Comparison of ENCODE assay signal across 10 mouse cellular contexts in the genomic region with DNA sequence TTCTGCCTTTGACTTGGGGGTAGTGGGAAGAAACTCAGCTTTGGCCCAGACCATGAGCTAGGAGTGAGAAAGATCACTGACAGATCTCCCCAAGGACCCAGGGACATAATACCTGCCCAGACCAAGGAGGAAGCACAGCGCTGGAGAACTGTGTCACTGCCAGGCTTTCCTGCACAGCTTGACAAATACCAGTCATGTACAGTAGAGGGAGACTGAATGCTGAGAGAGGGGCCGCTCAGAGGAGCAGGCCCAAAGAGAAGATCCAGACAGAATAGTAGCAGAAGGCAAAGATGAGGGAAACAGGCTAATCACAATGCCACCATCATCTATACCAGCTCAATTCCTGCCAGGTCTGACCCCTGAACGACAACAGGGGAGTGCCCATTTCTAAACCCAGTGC. TPM values are rescaled to one million over a fixed set of nuclear protein-coding genes. Genes with fewer than 3 reads are reported as not detected.
DNase-seq lines count a peak whose midpoint lies in the region; ATAC-seq and TF ChIP-seq lines count a peak whose summit lies in the region.
"Had no signal": no experiment of that assay in that cellular context is flagged by ENCODE, and none has a peak within 500 bp of the region (broad histone marks: within the 10 kb centered on the region; RNA-seq: fewer than 3 reads in every experiment).

No protein-coding gene starts in this region.

- no peak overlapping the region for H3K9ac ChIP-seq in intestine, postnatal 0 days (ENCODE audit: low read depth, low read length)
- no peak overlapping the region for H3K9ac ChIP-seq in intestine, embryonic 16.5 days (ENCODE audit: low read depth, low read length)
- H3K9ac ChIP-seq in CH12.LX (ENCODE audit: insufficient read depth, low read depth): no peak overlapping the region
- H3K9ac ChIP-seq: limb, embryonic 13.5 days; neural tube, embryonic 13.5 days had no signal

- H3K4me3 ChIP-seq in intestine, postnatal 0 days (ENCODE audit: low read depth, low read length): no peak overlapping the region
- no peak overlapping the region for H3K4me3 ChIP-seq in intestine, embryonic 16.5 days (ENCODE audit: low read length)
- H3K4me3 ChIP-seq in CH12.LX (replicated peaks in 1 of 3; ENCODE audit: low read depth in 2 of 3, low read length in 2 of 3, poor library complexity in 1 of 3): no peak overlapping the region
- no peak overlapping the region for H3K4me3 ChIP-seq in cortical plate, adult 2 months (ENCODE audit: insufficient read depth, low read length)
- H3K4me3 ChIP-seq: limb, embryonic 13.5 days; neural tube, embryonic 13.5 days had no signal

- H3K36me3 ChIP-seq in intestine, postnatal 0 days (ENCODE audit: control insufficient read depth, insufficient read depth): peaks cover 12% of the 10 kb centered on the region; the same call in 1 of the 2 replicates
- 0 out of 2 replicates have a peak, but pooled peaks cover 3% of the 10 kb centered on the region for H3K36me3 ChIP-seq in intestine, embryonic 16.5 days (ENCODE audit: control insufficient read depth, insufficient read depth, low read length)
- no peaks in the 10 kb centered on the region for H3K36me3 ChIP-seq in CH12.LX (replicated peaks in 1 of 2; ENCODE audit: control insufficient read depth in 1 of 2, insufficient read depth in 1 of 2, low read length in 1 of 2)

- in situ Hi-C loops in CH12.LX (cut with MboI; ENCODE audit: low pct_ligation_motif_present, low pct_unique_long_range_greater_than_20kb, low sequenced_read_pairs): no loop called here

- H3K9me3 ChIP-seq in intestine, postnatal 0 days (ENCODE audit: control insufficient read depth): no peaks in the 10 kb centered on the region
- no peaks in the 10 kb centered on the region for H3K9me3 ChIP-seq in intestine, embryonic 16.5 days (ENCODE audit: control insufficient read depth, low read length)
- no peaks in the 10 kb centered on the region for H3K9me3 ChIP-seq in CH12.LX (replicated peaks; ENCODE audit: low read length)
- H3K9me3 ChIP-seq: limb, embryonic 13.5 days; neural tube, embryonic 13.5 days had no signal

- DNase-seq in adrenal gland, postnatal 10 days: peak; percentile 14
- no peak for DNase-seq in adrenal gland, adult 8-10 months
- peak; percentile 36 for DNase-seq in CH12.LX (ENCODE audit: extremely low read depth)
- DNase-seq in thymus, postnatal 0 days (ENCODE audit: low spot score): no peak
- no peak for DNase-seq in kidney, postnatal 4 days

- no peak for TF ChIP-seq POLR2A in CH12.LX (IDR thresholded peaks at IDR 0.05; ENCODE audit: low read depth, low read length)
- TF ChIP-seq POLR2A in cortical plate, adult 2 months (IDR thresholded peaks at IDR 0.05; ENCODE audit: extremely low read depth, insufficient read depth, low read length): no peak

- TF ChIP-seq RAD21 in CH12.LX (IDR thresholded peaks at IDR 0.05; ENCODE audit: low read depth, low read length): peak; percentile 61

- TF ChIP-seq CTCF in intestine, postnatal 0 days (IDR thresholded peaks at IDR 0.05; ENCODE audit: low read depth): peak; percentile 71
- TF ChIP-seq CTCF in CH12.LX (conservative IDR thresholded peaks at IDR 0.05 in 1 of 2, IDR thresholded peaks at IDR 0.05 in 1 of 2; ENCODE audit: low read depth in 2 of 2, low read length in 2 of 2): peak; percentile 9 to 65; a peak in 2 of 4 replicates
- peak; percentile 46 for TF ChIP-seq CTCF in cortical plate, adult 2 months (IDR thresholded peaks at IDR 0.05; ENCODE audit: extremely low read depth, insufficient read depth, low read length)

- dilution Hi-C loops in CH12.LX (cut with MboI; ENCODE audit: extremely low pct_ligation_motif_present, extremely low pct_unique_long_range_greater_than_20kb, low sequenced_read_pairs): no loop called here

- H3K4me1 ChIP-seq in intestine, postnatal 0 days (replicated peaks; ENCODE audit: control insufficient read depth, insufficient read depth, low read length): no peaks in the 10 kb centered on the region
- H3K4me1 ChIP-seq in intestine, embryonic 16.5 days (ENCODE audit: control insufficient read depth, insufficient read depth, low read length): no peaks in the 10 kb centered on the region
- H3K4me1 ChIP-seq in CH12.LX (ENCODE audit: control insufficient read depth in 1 of 2, insufficient read depth in 2 of 2): no peaks in the 10 kb centered on the region
- no peaks in the 10 kb centered on the region; the same call in 1 of the 2 replicates for H3K4me1 ChIP-seq in cortical plate, adult 2 months (ENCODE audit: control insufficient read depth, insufficient read depth, low read length)
- H3K4me1 ChIP-seq: limb, embryonic 13.5 days; neural tube, embryonic 13.5 days had no signal

- no peaks in the 10 kb centered on the region; the same call in 1 of the 2 replicates for H3K27me3 ChIP-seq in intestine, postnatal 0 days (replicated peaks; ENCODE audit: control insufficient read depth, insufficient read depth, low read length)
- no peaks in the 10 kb centered on the region for H3K27me3 ChIP-seq in intestine, embryonic 16.5 days (replicated peaks; ENCODE audit: control insufficient read depth, insufficient read depth, low read length)
- H3K27me3 ChIP-seq in CH12.LX (replicated peaks): no peaks in the 10 kb centered on the region
- H3K27me3 ChIP-seq: limb, embryonic 13.5 days; neural tube, embryonic 13.5 days had no signal

- no peak overlapping the region for H3K27ac ChIP-seq in intestine, postnatal 0 days (ENCODE audit: low read depth, low read length)
- no peak overlapping the region for H3K27ac ChIP-seq in intestine, embryonic 16.5 days (ENCODE audit: low read length)
- H3K27ac ChIP-seq in CH12.LX (ENCODE audit: insufficient read depth, low read depth): no peak overlapping the region
- H3K27ac ChIP-seq in cortical plate, adult 2 months (ENCODE audit: insufficient read depth, low read length): no peak overlapping the region
- H3K27ac ChIP-seq: limb, embryonic 13.5 days; neural tube, embryonic 13.5 days had no signal

- no peak for TF ChIP-seq EP300 in CH12.LX (IDR thresholded peaks at IDR 0.05; ENCODE audit: low read length)

- no peaks in the 10 kb centered on the region for H3K79me2 ChIP-seq in CH12.LX (replicated peaks; ENCODE audit: control insufficient read depth, extremely low read depth, insufficient read depth, poor library complexity, severe bottlenecking)

- H3K4me2 ChIP-seq in intestine, postnatal 0 days (replicated peaks; ENCODE audit: low read depth): no peak overlapping the region
- H3K4me2 ChIP-seq in intestine, embryonic 16.5 days (ENCODE audit: low read depth, low read length): no peak overlapping the region
- no peak overlapping the region for H3K4me2 ChIP-seq in CH12.LX (ENCODE audit: insufficient read depth, low read depth, poor library complexity, severe bottlenecking)
- H3K4me2 ChIP-seq: limb, embryonic 13.5 days; neural tube, embryonic 13.5 days had no signal

- ATAC-seq in intestine, postnatal 0 days: no peak
- no peak for ATAC-seq in intestine, embryonic 16.5 days

- WGBS in intestine, postnatal 0 days: 61% methylated on average over 3 of the region's 3 CpGs
- 45% methylated on average over 3 of the region's 3 CpGs for WGBS in intestine, embryonic 16.5 days

TF ChIP-seq in CH12.LX, 34 proteins besides CTCF, POLR2A, EP300 and RAD21 (continues in another document):
- no peak for TF ChIP-seq ZC3H11A (IDR thresholded peaks at IDR 0.05; ENCODE audit: low read depth, low read length)
- peak; percentile 53 for TF ChIP-seq SMC3 (IDR thresholded peaks at IDR 0.05; ENCODE audit: low read depth, low read length)

RNA-seq across cellular contexts. Expression of gene Fbxo10, which starts 29.5 kb away (rescaled TPM):
- total RNA-seq in adrenal gland, postnatal 10 days (2021): 1 to 10 TPM; 8.9 to 9.6 TPM
- 10 to 100 TPM; 11.6 to 19.8 (median 15.7) TPM for total RNA-seq in adrenal gland, adult 8-10 months (2022)
- 2.4 and 2.6 TPM in 2 replicates for polyA plus RNA-seq in intestine, postnatal 0 days (2015; fragmentation: Nextera tagmentation; extraction: Ambion mirVana)
- polyA plus RNA-seq in intestine, embryonic 16.5 days (2015; fragmentation: Nextera tagmentation; extraction: Ambion mirVana): 7.9 and 8.2 TPM in 2 replicates
- total RNA-seq in CH12.LX (2012; rRNA removed) (0.97 and 1.4 TPM in 2 replicates), CH12.LX (2014; rRNA removed) (0.39 and 0.49 TPM in 2 replicates)
- 0.64 and 0.71 TPM in 2 replicates for polyA plus RNA-seq in CH12.LX (2012; ENCODE audit: insufficient read length, low read depth)
- polyA plus RNA-seq in cortical plate, adult 2 months (2012; rRNA removed): 27.3 and 28.1 TPM in 2 replicates
- 7.4 and 9.2 TPM in 2 replicates for polyA plus RNA-seq in thymus, postnatal 0 days (2015; fragmentation: Nextera tagmentation; extraction: Ambion mirVana)

RNA-seq across cellular contexts. Expression of gene Polr1e, which starts 36.5 kb away (rescaled TPM):
- 10 to 100 TPM; 14.6 to 16.1 TPM for total RNA-seq in adrenal gland, postnatal 10 days (2021)
- 10 to 100 TPM; 13.7 to 24.5 (median 17.6) TPM for total RNA-seq in adrenal gland, adult 8-10 months (2022)
- 11.4 and 13.7 TPM in 2 replicates for polyA plus RNA-seq in intestine, postnatal 0 days (2015; fragmentation: Nextera tagmentation; extraction: Ambion mirVana)
- polyA plus RNA-seq in intestine, embryonic 16.5 days (2015; fragmentation: Nextera tagmentation; extraction: Ambion mirVana): 31.1 and 34.1 TPM in 2 replicates
- total RNA-seq in CH12.LX (2012; rRNA removed): 37.2 and 52.7 TPM in 2 replicates
- 87.7 and 94.9 TPM in 2 replicates for total RNA-seq in CH12.LX (2014; rRNA removed)
- 78.6 and 83.0 TPM in 2 replicates for polyA plus RNA-seq in CH12.LX (2012; ENCODE audit: insufficient read length, low read depth)
- polyA plus RNA-seq in cortical plate, adult 2 months (2012; rRNA removed): 11.4 and 12.4 TPM in 2 replicates
- 48.2 and 49.5 TPM in 2 replicates for polyA plus RNA-seq in thymus, postnatal 0 days (2015; fragmentation: Nextera tagmentation; extraction: Ambion mirVana)

RNA-seq across cellular contexts. Expression of gene Zbtb5, which starts 42.6 kb away (rescaled TPM):
- total RNA-seq in adrenal gland, postnatal 10 days (2021): 10 to 100 TPM; 11.5 to 17.6 TPM
- 10 to 100 TPM; 11.4 to 14.5 (median 13.5) TPM for total RNA-seq in adrenal gland, adult 8-10 months (2022)
- polyA plus RNA-seq in intestine, postnatal 0 days (2015; fragmentation: Nextera tagmentation; extraction: Ambion mirVana): 8.5 TPM in 2 replicates
- polyA plus RNA-seq in intestine, embryonic 16.5 days (2015; fragmentation: Nextera tagmentation; extraction: Ambion mirVana): 12.8 and 13.8 TPM in 2 replicates
- 6.7 and 10.0 TPM in 2 replicates for total RNA-seq in CH12.LX (2012; rRNA removed)
- total RNA-seq in CH12.LX (2014; rRNA removed): 9.4 and 10.4 TPM in 2 replicates
- polyA plus RNA-seq in CH12.LX (2012; ENCODE audit: insufficient read length, low read depth): 8.1 and 8.2 TPM in 2 replicates
- polyA plus RNA-seq in cortical plate, adult 2 months (2012; rRNA removed): 7.7 and 8.2 TPM in 2 replicates
- 15.9 TPM in 2 replicates for polyA plus RNA-seq in thymus, postnatal 0 days (2015; fragmentation: Nextera tagmentation; extraction: Ambion mirVana)

RNA-seq across cellular contexts. Expression of gene Tomm5, which starts 53.1 kb away (rescaled TPM):
- 100 to 1,000 TPM; 137 to 158 TPM for total RNA-seq in adrenal gland, postnatal 10 days (2021)
- 10 to 100 TPM; 58.8 to 88.7 (median 70.4) TPM for total RNA-seq in adrenal gland, adult 8-10 months (2022)
- 256 and 274 TPM in 2 replicates for polyA plus RNA-seq in intestine, postnatal 0 days (2015; fragmentation: Nextera tagmentation; extraction: Ambion mirVana)
- polyA plus RNA-seq in intestine, embryonic 16.5 days (2015; fragmentation: Nextera tagmentation; extraction: Ambion mirVana): 367 and 411 TPM in 2 replicates
- 313 and 458 TPM in 2 replicates for total RNA-seq in CH12.LX (2012; rRNA removed)
- 845 and 877 TPM in 2 replicates for total RNA-seq in CH12.LX (2014; rRNA removed)
- 321 and 339 TPM in 2 replicates for polyA plus RNA-seq in CH12.LX (2012; ENCODE audit: insufficient read length, low read depth)
- polyA plus RNA-seq in cortical plate, adult 2 months (2012; rRNA removed): 126 and 132 TPM in 2 replicates
- polyA plus RNA-seq in thymus, postnatal 0 days (2015; fragmentation: Nextera tagmentation; extraction: Ambion mirVana): 308 and 318 TPM in 2 replicates

Comparison
In these comparisons a context has a peak if more than half of its experiments do, and no peak if none do; other contexts are left out.
1. DNase-seq: peak in adrenal gland, postnatal 10 days (single experiment) and CH12.LX (single experiment); none in adrenal gland, adult 8-10 months (single experiment), thymus, postnatal 0 days (single experiment) and kidney, postnatal 4 days (0 of 2).
2. Peak in every context shown above with its lines, with median percentiles within 50 percentile points of each other: CTCF ChIP-seq.